10 mouse cellular contexts compared by ENCODE assay signal in the genomic region with DNA sequence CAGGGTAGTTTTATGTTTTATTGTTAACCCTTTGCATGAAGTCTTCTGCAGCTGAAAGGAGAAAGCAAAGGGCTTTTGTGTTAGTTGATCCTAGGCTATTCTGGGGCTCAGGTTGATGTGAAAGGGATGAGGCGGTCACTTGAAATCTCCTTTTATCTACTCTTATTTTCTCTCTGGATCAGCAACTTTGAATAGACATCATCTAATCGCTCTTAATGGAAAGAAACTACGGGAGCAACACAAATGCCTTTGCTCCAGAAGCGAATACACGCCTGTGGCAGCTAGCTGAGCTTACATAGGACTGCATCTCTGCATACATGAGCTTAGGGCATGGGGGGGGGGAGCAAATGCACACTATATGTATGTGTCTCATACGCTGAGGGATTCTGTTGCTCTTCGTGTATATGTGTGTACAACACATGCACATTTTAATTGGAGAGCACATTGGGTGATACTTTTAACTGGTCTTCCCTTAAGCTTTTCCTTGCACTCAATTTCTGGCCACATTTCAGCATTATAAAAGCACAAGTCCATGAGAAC. TPM values are rescaled to one million over a fixed set of nuclear protein-coding genes. Genes with fewer than 3 reads are reported as not detected.
DNase-seq lines count a peak whose midpoint lies in the region; ATAC-seq lines count a peak whose summit lies in the region.
"Had no signal": no experiment of that assay in that cellular context is flagged by ENCODE, and none has a peak within 500 bp of the region (broad histone marks: within the 10 kb centered on the region; RNA-seq: fewer than 3 reads in every experiment).

No protein-coding gene starts in this region.

- no peak for ATAC-seq in embryonic facial prominence, embryonic 12.5 days (ENCODE audit: insufficient number of reproducible peaks, insufficient read depth, low FRiP score, low TSS enrichment)
- no peak for ATAC-seq in hindbrain, embryonic 15.5 days (ENCODE audit: low FRiP score, low read depth)
- ATAC-seq in stomach, embryonic 15.5 days (ENCODE audit: insufficient read depth, low FRiP score, low read depth), result no peak
- no peak for ATAC-seq in inflammation-experienced regulatory T-cells, adult 6 months

- H3K27ac ChIP-seq in embryonic facial prominence, embryonic 12.5 days, result no peak overlapping the region
- peak overlapping the region; percentile 41 for H3K27ac ChIP-seq in hindbrain, embryonic 15.5 days (replicated peaks)
- H3K27ac ChIP-seq in stomach, embryonic 15.5 days, result no peak overlapping the region

- DNase-seq in layer of hippocampus, postnatal 14 days (ENCODE audit: low spot score in 2 of 2), result peak; percentile 13 to 16
- DNase-seq in layer of hippocampus, adult 8-10 months (ENCODE audit: low spot score in 2 of 2), result no peak
- DNase-seq in adrenal gland, postnatal 36 days, result no peak
- DNase-seq: adrenal gland, adult 8-10 months; cerebellum, adult 9-11 months; lung, adult 2 months had no signal

- peaks cover 27% of the 10 kb centered on the region for H3K4me1 ChIP-seq in embryonic facial prominence, embryonic 12.5 days
- peaks cover 65% of the 10 kb centered on the region for H3K4me1 ChIP-seq in hindbrain, embryonic 15.5 days (replicated peaks)
- peaks cover 7% of the 10 kb centered on the region; the same call in 1 of the 2 replicates for H3K4me1 ChIP-seq in stomach, embryonic 15.5 days

- H3K27me3 ChIP-seq in embryonic facial prominence, embryonic 12.5 days, result peaks cover 6% of the 10 kb centered on the region
- no peaks in the 10 kb centered on the region for H3K27me3 ChIP-seq in hindbrain, embryonic 15.5 days
- H3K27me3 ChIP-seq in stomach, embryonic 15.5 days (replicated peaks), result peaks cover 21% of the 10 kb centered on the region

- peak overlapping the region; percentile 36 for H3K4me2 ChIP-seq in embryonic facial prominence, embryonic 12.5 days (replicated peaks)
- peak overlapping the region; percentile 74 for H3K4me2 ChIP-seq in hindbrain, embryonic 15.5 days
- H3K4me2 ChIP-seq in stomach, embryonic 15.5 days, result peak overlapping the region; percentile 12; the same call in 1 of the 2 replicates

- WGBS in embryonic facial prominence, embryonic 12.5 days, result 38% methylated on average over 7 of the region's 7 CpGs
- 24% methylated on average over 7 of the region's 7 CpGs for WGBS in hindbrain, embryonic 15.5 days
- WGBS in stomach, embryonic 15.5 days, result 41% methylated on average over 7 of the region's 7 CpGs

- H3K36me3 ChIP-seq in embryonic facial prominence, embryonic 12.5 days, result no peaks in the 10 kb centered on the region
- H3K36me3 ChIP-seq in hindbrain, embryonic 15.5 days, result no peaks in the 10 kb centered on the region
- no peaks in the 10 kb centered on the region for H3K36me3 ChIP-seq in stomach, embryonic 15.5 days

- H3K4me3 ChIP-seq in embryonic facial prominence, embryonic 12.5 days, result no peak overlapping the region
- no peak overlapping the region for H3K4me3 ChIP-seq in hindbrain, embryonic 15.5 days
- no peak overlapping the region for H3K4me3 ChIP-seq in stomach, embryonic 15.5 days (replicated peaks)

- H3K9ac ChIP-seq in embryonic facial prominence, embryonic 12.5 days, result no peak overlapping the region
- no peak overlapping the region for H3K9ac ChIP-seq in hindbrain, embryonic 15.5 days
- H3K9ac ChIP-seq in stomach, embryonic 15.5 days, result no peak overlapping the region

- H3K9me3 ChIP-seq in embryonic facial prominence, embryonic 12.5 days, result no peaks in the 10 kb centered on the region
- no peaks in the 10 kb centered on the region for H3K9me3 ChIP-seq in hindbrain, embryonic 15.5 days
- H3K9me3 ChIP-seq in stomach, embryonic 15.5 days, result no peaks in the 10 kb centered on the region

RNA-seq across cellular contexts. Expression of gene Nr2f1, which starts 7.4 kb away (rescaled TPM):
- 100 to 1,000 TPM; 100 to 110 TPM for total RNA-seq in layer of hippocampus, postnatal 14 days (2021)
- total RNA-seq in layer of hippocampus, adult 8-10 months (2022), result 10 to 100 TPM; 75.7 to 85.1 (median 81.4) TPM
- 46.5 and 49.0 TPM in 2 replicates for polyA plus RNA-seq in embryonic facial prominence, embryonic 12.5 days (2016; fragmentation: Nextera tagmentation; extraction: Ambion mirVana)
- 51.8 and 57.4 TPM in 2 replicates for polyA plus RNA-seq in hindbrain, embryonic 15.5 days (2015; fragmentation: Nextera tagmentation; extraction: Ambion mirVana)
- polyA plus RNA-seq in stomach, embryonic 15.5 days (2015; fragmentation: Nextera tagmentation; extraction: Ambion mirVana), result 11.6 and 11.7 TPM in 2 replicates
- polyA plus RNA-seq in inflammation-experienced regulatory T-cells, adult 6 months (2017; shearing (Covaris generic)), result not detected
- total RNA-seq in adrenal gland, postnatal 36 days (2021), result 10 to 100 TPM; 17.8 to 33.0 TPM

Comparison
In these comparisons a context has a peak if more than half of its experiments do, and no peak if none do; other contexts are left out.
1. DNase-seq: peak in layer of hippocampus, postnatal 14 days (2 of 2); none in layer of hippocampus, adult 8-10 months (0 of 2) and adrenal gland, postnatal 36 days (0 of 2).
2. H3K4me2 ChIP-seq: peak in every context shown above with its lines; median percentile 74 in hindbrain, embryonic 15.5 days; 36 in embryonic facial prominence, embryonic 12.5 days; 12 in stomach, embryonic 15.5 days.
3. RNA of gene Nr2f1, which starts 7.4 kb away (polyA plus RNA-seq): 51.8 to 57.4 TPM in hindbrain, embryonic 15.5 days, 46.5 to 49.0 TPM in embryonic facial prominence, embryonic 12.5 days and 11.6 to 11.7 TPM in stomach, embryonic 15.5 days; not detected in inflammation-experienced regulatory T-cells, adult 6 months; every median in the first group is over 10 times any median in the second.